Comparison of ENCODE assay signal across 1 mouse cellular context in genomic region chr11:120894397-120894796, GRCm38 (mm10).
A peak's percentile ranks its signal among the peaks of the same experiment; 100 is the strongest.
TF ChIP-seq lines count a peak whose summit lies in the region.

No protein-coding gene starts in this region.

TF ChIP-seq in MEL, 35 proteins besides CTCF, POLR2A, EP300 and RAD21:
- TF ChIP-seq ZKSCAN1 (IDR thresholded peaks at IDR 0.05; ENCODE audit: low read depth, low read length): no peak
- TF ChIP-seq SMC3 (IDR thresholded peaks at IDR 0.05; ENCODE audit: low read depth, low read length): 0 out of 2 replicates have a peak, but pooled peaks have one; percentile 27
